Mouse (Mus musculus) thymus, postnatal 36 days (tissue): ENCODE measurements around the gene Kcnq4.

Experiments used
- DNase-seq, 2 experiments: peaks; one replicate each; pipeline ENCODE4 v3.0.0; 2022; ENCODE audit warnings: mixed read lengths in 2 of 2

Kcnq4 gene

GRCm38 (mm10) chr4:120668551-120668950 is 79.9 kb downstream of the Kcnq4 start:
- no peak for DNase-seq

GRCm38 (mm10) chr4:120667555-120667954 is 80.9 kb downstream of the Kcnq4 start:
- no peak for DNase-seq

- DNase-seq: peak; percentile 51 to 64
Observed at GRCm38 (mm10) chr4:120667045-120667501, 81.3 kb downstream of the Kcnq4 start.

GRCm38 (mm10) chr4:120666358-120667024 is 81.9 kb downstream of the Kcnq4 start, which contains the start of gene Cited4:
Gene Cited4 (plus strand): TSS chr4:120666572.
- DNase-seq: peak; percentile 87 to 91

- DNase-seq: no peak
Observed at GRCm38 (mm10) chr4:120665782-120666181, 82.6 kb downstream of the Kcnq4 start.

GRCm38 (mm10) chr4:120665144-120665700 is 83.2 kb downstream of the Kcnq4 start:
- DNase-seq: peak in 1 of 2 experiments; percentile 19

- DNase-seq: no peak
Observed at GRCm38 (mm10) chr4:120664601-120665000, 83.8 kb downstream of the Kcnq4 start.

- no peak for DNase-seq
Observed at GRCm38 (mm10) chr4:120660485-120660884, 87.9 kb downstream of the Kcnq4 start.

GRCm38 (mm10) chr4:120655898-120656297 is 92.5 kb downstream of the Kcnq4 start:
- no peak for DNase-seq

GRCm38 (mm10) chr4:120650208-120650592 is 98.2 kb downstream of the Kcnq4 start:
- no peak for DNase-seq

- DNase-seq: no peak
Observed at GRCm38 (mm10) chr4:120649369-120650207, 98.8 kb downstream of the Kcnq4 start.
